Mouse (Mus musculus) liver, embryonic 11.5 days (tissue): ENCODE measurements around the gene Bfar. TPM values are rescaled to one million over a fixed set of nuclear protein-coding genes. Genes with fewer than 3 reads are reported as not detected.
"Not testable (repeated sequence)": the region's sequence is repeated elsewhere in the genome, so short reads cannot be mapped to it uniquely, and the experiment has no call there.

Experiments
- ATAC-seq: fragments of 200-750 bp; cut with Nextera tagmentation; replicated peaks from 2 replicates; pipeline ENCODE4 v1.8.0; 2017; ENCODE audit warnings: moderate number of reproducible peaks, mild to moderate bottlenecking, moderate TSS enrichment, moderate library complexity; ENCODE audit not compliant: low FRiP score
- DNase-seq: peaks from one replicate; pipeline ENCODE4 v3.0.0-alpha.2; 2017; ENCODE audit warnings: low spot score
- H3K27ac ChIP-seq: fragments of 300-500 bp; sonication (generic); 2 replicates; pipeline ENCODE4 v1.5.1; 2014; ENCODE audit warnings: mild to moderate bottlenecking, low read depth, low read length, control low read depth
- H3K27me3 ChIP-seq: fragments of 300-500 bp; sonication (generic); replicated peaks from 2 replicates; pipeline ENCODE4 v1.6.1; 2014; ENCODE audit warnings: low read length, mixed read lengths; ENCODE audit not compliant: control insufficient read depth, insufficient read depth
- H3K36me3 ChIP-seq: fragments of 300-500 bp; sonication (generic); 2 replicates; pipeline ENCODE4 v1.6.1; 2014; ENCODE audit warnings: mild to moderate bottlenecking, low read length, moderate library complexity, mixed read lengths; ENCODE audit not compliant: control insufficient read depth, insufficient read depth
- H3K4me1 ChIP-seq: fragments of 300-500 bp; sonication (generic); replicated peaks from 2 replicates; pipeline ENCODE4 v1.6.1; 2014; ENCODE audit warnings: low read length, mixed read lengths; ENCODE audit not compliant: control insufficient read depth, insufficient read depth
- H3K4me2 ChIP-seq: fragments of 300-500 bp; sonication (generic); 2 replicates; pipeline ENCODE4 v1.6.1; 2014; ENCODE audit warnings: mild to moderate bottlenecking, control low read depth, moderate library complexity
- H3K4me3 ChIP-seq: fragments of 300-500 bp; sonication (generic); 2 replicates; pipeline ENCODE4 v1.5.1; 2014; ENCODE audit warnings: low read depth, low read length, control low read depth
- H3K9ac ChIP-seq: fragments of 300-500 bp; sonication (generic); 2 replicates; pipeline ENCODE4 v1.6.1; 2014; ENCODE audit warnings: low read depth, low read length, control low read depth
- H3K9me3 ChIP-seq: fragments of 300-500 bp; sonication (generic); 2 replicates; pipeline ENCODE4 v1.6.1; 2016; ENCODE audit warnings: low read length, inconsistent platforms, mixed read lengths; ENCODE audit not compliant: control insufficient read depth
- WGBS: fragments of 180-500 bp; shearing (Covaris S2); extraction: QIAGEN DNeasy Blood & Tissue Kit; methylation state at CpG from one replicate; pipeline ENCODE4 v1.1.7; 2014; 5-methylcytosine and 5-hydroxymethylcytosine counted together
- polyA plus RNA-seq: library from polyadenylated mRNA; unstranded; fragments of >200 nt; fragmentation: Nextera tagmentation; extraction: Ambion mirVana; gene quantifications from 2 replicates; pipeline ENCODE4 v1.2.1, GENCODE M21; 2014

Bfar gene
- polyA plus RNA-seq, 1 experiment from 2014 or later: 28.8 TPM

GRCm38 (mm10) chr16:13748813-13749212, 77.2 kb downstream of the Bfar start:
- 30% methylated on average over 10 of the region's 10 CpGs for WGBS
- ATAC-seq, H3K4me1 ChIP-seq, H3K4me2 ChIP-seq, H3K9ac ChIP-seq, H3K4me3 ChIP-seq, H3K27ac ChIP-seq, DNase-seq, H3K36me3 ChIP-seq, H3K27me3 ChIP-seq, H3K9me3 ChIP-seq: not testable (repeated sequence)

GRCm38 (mm10) chr16:13749306-13749705, 77.6 kb downstream of the Bfar start:
- H3K4me2 ChIP-seq: no peak overlapping the region
- no peaks in the 10 kb centered on the region for H3K4me1 ChIP-seq
- ATAC-seq (no peak), DNase-seq (no peak)
- no peaks in the 10 kb centered on the region for H3K36me3 ChIP-seq
- no peak overlapping the region for H3K27ac ChIP-seq
- no peaks in the 10 kb centered on the region for H3K27me3 ChIP-seq
- no peak overlapping the region for H3K9ac ChIP-seq
- H3K4me3 ChIP-seq: no peak overlapping the region
- WGBS: 53% methylated on average over 5 of the region's 5 CpGs
- H3K9me3 ChIP-seq: no peaks in the 10 kb centered on the region

GRCm38 (mm10) chr16:13749981-13750380, 78.3 kb downstream of the Bfar start:
- H3K9ac ChIP-seq: no peak overlapping the region
- no peak overlapping the region for H3K27ac ChIP-seq
- ATAC-seq (no peak), DNase-seq (no peak)
- H3K36me3 ChIP-seq: no peaks in the 10 kb centered on the region
- H3K4me1 ChIP-seq: peaks cover 3% of the 10 kb centered on the region; the same call in 1 of the 2 replicates
- no peak overlapping the region for H3K4me3 ChIP-seq
- WGBS: 46% methylated on average over 3 of the region's 3 CpGs
- no peaks in the 10 kb centered on the region for H3K9me3 ChIP-seq
- peaks cover 2% of the 10 kb centered on the region; the same call in 1 of the 2 replicates for H3K27me3 ChIP-seq
- no peak overlapping the region for H3K4me2 ChIP-seq

GRCm38 (mm10) chr16:13750626-13751025, 79.0 kb downstream of the Bfar start:
- H3K27ac ChIP-seq: no peak overlapping the region
- DNase-seq: no peak
- no peak overlapping the region for H3K4me2 ChIP-seq
- H3K4me3 ChIP-seq: no peak overlapping the region
- peaks cover 4% of the 10 kb centered on the region; the same call in 1 of the 2 replicates for H3K4me1 ChIP-seq
- 93% methylated on average over 13 of the region's 13 CpGs for WGBS
- ATAC-seq: no peak
- no peaks in the 10 kb centered on the region for H3K9me3 ChIP-seq
- peaks cover 4% of the 10 kb centered on the region; the same call in 1 of the 2 replicates for H3K27me3 ChIP-seq
- H3K36me3 ChIP-seq: no peaks in the 10 kb centered on the region
- no peak overlapping the region for H3K9ac ChIP-seq

Other genes with a start within 250 kb of the Bfar start
- gene Parn, start 3.7 kb upstream of the Bfar start, polyA plus RNA-seq: 43.9 and 51.2 TPM in 2 replicates
- 4.9 and 5.2 TPM in 2 replicates for gene 3110001I22Rik, start 71 bp downstream of the Bfar start, polyA plus RNA-seq
- gene Pla2g10, start 59.1 kb downstream of the Bfar start, polyA plus RNA-seq: 0.48 and 1.2 TPM in 2 replicates
- 67.1 and 77.2 TPM in 2 replicates for gene Rrn3, start 108.8 kb downstream of the Bfar start, polyA plus RNA-seq
- gene Ntan1, start 147.0 kb downstream of the Bfar start, polyA plus RNA-seq: 83.8 and 84.4 TPM in 2 replicates
- gene Pdxdc1, start 231.3 kb downstream of the Bfar start, polyA plus RNA-seq: 48.2 and 57.2 TPM in 2 replicates
- 1.9 and 3.1 TPM in 2 replicates for gene Mpv17l, start 231.3 kb downstream of the Bfar start, polyA plus RNA-seq